Mouse (Mus musculus): ENCODE measurements at regions not wholly inside any gene's neighbourhood (a gene's known extent, or its start where the extent isn't known, plus 50 kb on each side); places are given as distances from the start of the nearest gene placed in this dataset.

DNA sequence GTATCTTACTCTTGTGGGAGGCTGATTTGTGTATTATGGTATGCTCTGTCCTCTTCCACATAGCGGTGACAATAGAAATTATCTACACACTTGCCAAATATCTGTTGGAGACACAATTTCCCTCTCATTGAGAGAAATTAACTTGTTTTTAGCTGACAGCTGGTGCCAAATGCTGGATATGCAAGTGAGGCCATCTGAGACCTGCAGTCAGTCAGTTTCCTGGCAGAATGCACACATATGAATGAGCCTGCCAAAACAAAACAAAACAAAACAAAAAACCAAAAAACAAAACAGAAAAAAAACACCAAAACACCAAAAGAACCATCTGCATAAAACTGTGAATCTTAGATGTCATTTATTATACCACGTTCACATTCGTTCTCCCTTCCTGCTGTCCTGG, 233.7 kb upstream of the Gm12728 start:
- no peak for DNase-seq (ENCODE audit: low spot score in 2 of 2)

GRCm38 (mm10) chr4:105557396-105557795, 232.3 kb upstream of the Gm12728 start:
- DNase-seq (ENCODE audit: low spot score in 2 of 2): peak in 1 of 2 experiments; percentile 10

GRCm38 (mm10) chr4:105560055-105560454, 229.6 kb upstream of the Gm12728 start:
- no peak for DNase-seq (ENCODE audit: low spot score in 2 of 2)

- DNase-seq (ENCODE audit: low spot score in 2 of 2): no peak
Observed at GRCm38 (mm10) chr4:105560781-105561180, 228.9 kb upstream of the Gm12728 start.

- DNase-seq (ENCODE audit: low spot score in 2 of 2): no peak
Observed at GRCm38 (mm10) chr4:105561611-105562010, 228.1 kb upstream of the Gm12728 start.

DNA sequence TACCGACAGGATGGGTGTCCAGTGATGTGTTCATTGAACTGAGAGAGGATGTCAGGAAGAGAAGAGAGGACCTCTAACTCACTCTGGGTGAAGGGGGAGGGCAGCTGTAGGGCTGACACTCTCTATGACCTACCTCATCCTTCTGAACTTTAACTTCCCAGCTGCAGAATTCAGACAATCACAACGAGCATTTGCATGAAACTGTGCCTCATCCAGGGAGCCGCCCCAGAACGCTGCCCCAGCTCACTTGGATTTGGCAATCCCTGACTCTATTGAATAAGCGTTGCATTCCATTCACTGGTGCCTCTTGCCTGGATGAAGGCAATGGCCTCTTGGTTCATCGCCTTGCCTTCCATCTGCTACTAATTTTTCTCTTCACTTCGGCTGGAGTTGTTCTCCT, 223.9 kb upstream of the Gm12728 start:
- no peak for DNase-seq (ENCODE audit: low spot score in 2 of 2)

DNA sequence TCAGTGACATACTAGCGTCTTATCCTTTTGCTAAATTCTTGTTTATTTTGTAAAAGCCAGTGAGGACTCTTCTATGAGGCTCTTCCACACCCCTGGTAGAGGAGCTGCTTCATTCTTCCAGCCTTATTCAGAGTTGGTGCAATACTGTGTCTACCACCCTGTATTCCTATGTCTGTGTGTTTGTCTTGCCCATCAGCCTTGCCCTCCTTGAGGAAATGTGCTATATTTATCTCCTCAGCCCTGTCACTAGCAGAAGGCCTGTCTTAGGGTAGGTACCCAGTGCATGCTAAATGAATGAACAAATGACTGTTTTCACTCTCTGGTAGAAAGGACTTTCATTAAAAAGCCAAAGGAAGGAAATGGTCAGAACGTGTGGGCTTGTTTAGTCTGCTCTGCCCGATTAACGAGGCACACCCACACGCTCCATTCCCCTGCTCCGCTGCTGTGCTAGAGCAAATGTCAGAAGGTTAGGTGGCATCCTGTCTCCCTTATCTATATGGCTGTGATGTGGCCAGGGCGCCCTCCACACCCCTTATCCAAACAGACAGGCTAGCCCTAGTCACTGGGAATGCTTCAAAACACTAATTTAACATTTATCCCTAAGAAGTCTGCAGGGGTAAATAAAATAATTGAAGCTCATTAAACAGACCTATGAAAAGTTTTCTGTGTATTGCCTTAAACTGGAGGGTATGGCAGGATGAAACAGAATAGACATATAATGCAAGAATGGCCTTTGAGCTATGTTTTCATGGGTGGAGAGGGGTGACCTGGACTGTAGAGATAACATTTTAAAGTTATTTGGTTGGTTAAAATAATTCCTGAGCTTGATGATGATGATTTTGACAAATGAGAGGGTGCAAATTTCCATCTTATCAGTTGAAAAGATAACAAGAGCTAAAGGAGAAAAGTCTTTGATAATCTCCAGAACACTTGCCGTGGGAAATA, 222.9 kb upstream of the Gm12728 start:
- DNase-seq (ENCODE audit: low spot score in 2 of 2): no peak

- DNase-seq (ENCODE audit: low spot score in 2 of 2): no peak
Observed at GRCm38 (mm10) chr4:105569671-105570070, 220.0 kb upstream of the Gm12728 start.

- DNase-seq (ENCODE audit: low spot score in 2 of 2): no peak
Observed at GRCm38 (mm10) chr4:105575550-105575949, 214.1 kb upstream of the Gm12728 start.

DNA sequence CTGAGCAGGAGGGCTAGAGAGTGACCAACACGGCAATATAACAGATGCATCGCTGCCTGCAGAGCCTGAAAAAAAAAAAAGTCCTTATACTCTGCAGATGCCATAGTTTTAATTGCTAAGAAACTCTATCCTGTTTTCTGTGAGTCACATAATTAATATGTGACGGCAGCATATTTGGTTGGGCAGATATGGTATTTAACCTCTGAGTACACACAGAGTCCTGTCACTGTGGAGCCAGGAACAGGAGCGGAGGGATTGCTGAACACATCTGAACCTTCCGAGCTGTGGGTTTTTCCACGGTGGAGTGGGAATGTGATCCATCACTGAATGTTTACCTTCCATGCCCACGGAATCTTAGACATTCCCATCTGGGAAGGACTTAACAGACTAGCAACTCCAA, 208.7 kb upstream of the Gm12728 start:
- no peak for DNase-seq (ENCODE audit: low spot score in 2 of 2)

DNA sequence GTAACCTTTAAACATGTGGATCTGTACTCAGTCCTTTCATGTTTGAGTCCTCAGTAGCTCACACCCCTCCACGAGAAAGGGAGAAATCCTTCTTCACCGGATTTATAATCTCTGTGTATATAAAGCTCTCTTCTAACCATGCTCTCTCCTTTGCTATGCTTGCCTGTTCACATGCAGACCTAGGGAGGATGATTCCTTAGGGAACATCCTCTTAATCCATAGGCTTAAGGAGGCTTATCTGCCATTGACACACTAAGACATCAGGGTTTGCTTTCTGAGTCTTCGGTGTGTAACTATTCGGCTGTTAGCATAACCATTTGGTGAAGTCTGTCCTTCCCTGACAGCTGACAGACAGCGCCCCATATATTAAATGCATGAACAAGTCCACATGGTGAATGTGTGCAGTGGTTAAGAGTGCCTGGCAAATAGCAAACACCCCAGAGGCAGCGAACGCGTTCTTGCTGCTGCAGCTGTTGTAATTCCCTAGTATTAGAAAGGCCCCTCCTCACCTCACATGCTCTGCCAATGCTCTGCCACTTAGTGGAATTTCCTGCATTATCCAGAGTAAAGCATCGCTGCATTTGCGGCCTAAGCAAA, 205.2 kb upstream of the Gm12728 start:
- no peak for DNase-seq (ENCODE audit: low spot score in 2 of 2)

DNA sequence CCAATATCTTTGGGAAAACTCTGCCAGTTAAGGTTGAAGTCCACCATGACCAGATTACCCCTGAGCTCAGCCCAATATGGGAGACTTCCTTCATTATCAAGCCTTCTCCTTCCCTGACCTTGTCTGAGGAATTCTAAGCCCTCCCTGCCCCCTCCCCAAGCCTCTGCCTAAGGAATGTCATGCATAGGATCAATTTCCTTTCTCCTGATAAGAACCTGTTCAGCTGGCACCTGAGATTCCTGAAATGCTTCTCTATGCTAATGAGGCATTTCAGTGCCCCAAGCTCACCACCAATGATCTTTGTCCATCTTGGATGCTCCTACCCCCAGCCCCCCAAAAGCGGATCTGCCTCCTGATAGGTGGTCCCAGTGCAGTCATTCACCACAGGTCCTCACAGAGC, 186.0 kb upstream of the Gm12728 start:
- DNase-seq (ENCODE audit: low spot score in 2 of 2): no peak

DNA sequence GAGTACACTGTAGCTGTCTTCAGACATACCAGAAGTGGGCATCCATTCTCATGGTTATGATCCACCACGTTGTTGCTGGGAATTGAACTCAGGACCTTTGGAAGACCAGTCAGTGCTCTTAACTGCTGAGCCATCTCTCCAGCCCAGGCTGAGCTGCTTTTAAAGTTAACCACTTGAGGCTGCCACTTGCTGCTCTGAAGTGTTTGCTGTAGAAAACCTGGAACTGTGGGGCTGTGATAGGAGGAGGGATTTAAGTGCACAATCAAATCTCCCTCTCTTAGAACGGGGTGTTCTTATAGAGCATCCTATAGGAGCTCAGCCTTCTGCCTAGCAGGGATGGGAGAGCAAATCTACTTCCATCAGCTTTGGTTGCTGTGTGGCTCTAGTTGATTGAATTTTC, 185.1 kb upstream of the Gm12728 start:
- DNase-seq (ENCODE audit: low spot score in 2 of 2): no peak

GRCm38 (mm10) chr4:105606731-105607130, 182.9 kb upstream of the Gm12728 start:
- no peak for DNase-seq (ENCODE audit: low spot score in 2 of 2)

- no peak for DNase-seq (ENCODE audit: low spot score in 2 of 2)
Observed at GRCm38 (mm10) chr4:105610917-105611316, 178.8 kb upstream of the Gm12728 start.

GRCm38 (mm10) chr4:105614390-105614789, 175.3 kb upstream of the Gm12728 start:
- no peak for DNase-seq (ENCODE audit: low spot score in 2 of 2)

- DNase-seq (ENCODE audit: low spot score in 2 of 2): no peak
Observed at GRCm38 (mm10) chr4:105626371-105627320, 163.0 kb upstream of the Gm12728 start.

DNA sequence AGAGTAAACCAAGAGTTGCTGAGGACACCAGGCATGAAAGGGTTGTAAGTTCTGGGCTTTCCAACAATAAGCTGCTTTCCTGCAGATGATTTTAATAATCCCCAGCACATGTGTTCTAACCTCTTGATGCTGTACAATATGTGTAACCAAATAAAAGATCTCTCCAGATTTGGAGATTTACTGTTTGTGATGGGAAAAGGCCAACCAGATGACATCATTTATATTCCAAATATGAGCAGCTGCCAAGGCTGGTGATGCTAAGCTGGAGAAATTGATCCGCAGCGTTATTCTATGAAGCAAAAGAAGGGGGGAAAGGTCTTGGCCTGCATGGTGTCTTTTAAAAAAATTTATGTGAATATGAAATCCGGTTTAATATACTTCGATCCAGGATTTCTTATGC, 160.1 kb upstream of the Gm12728 start:
- no peak for DNase-seq (ENCODE audit: low spot score in 2 of 2)

- no peak for DNase-seq (ENCODE audit: low spot score in 2 of 2)
Observed at GRCm38 (mm10) chr4:105630595-105631369, 158.9 kb upstream of the Gm12728 start.

- DNase-seq (ENCODE audit: low spot score in 2 of 2): no peak
Observed at GRCm38 (mm10) chr4:105632581-105633358, 156.9 kb upstream of the Gm12728 start.
